Mouse (Mus musculus): ENCODE results near the gene Lmbrd2. TPM values are rescaled to one million over a fixed set of nuclear protein-coding genes. Genes with fewer than 3 reads are reported as not detected.

Lmbrd2 gene
- 2.1 and 2.2 TPM in 2 replicates for polyA plus RNA-seq (2016; fragmentation: Nextera tagmentation; extraction: Ambion mirVana)

DNA sequence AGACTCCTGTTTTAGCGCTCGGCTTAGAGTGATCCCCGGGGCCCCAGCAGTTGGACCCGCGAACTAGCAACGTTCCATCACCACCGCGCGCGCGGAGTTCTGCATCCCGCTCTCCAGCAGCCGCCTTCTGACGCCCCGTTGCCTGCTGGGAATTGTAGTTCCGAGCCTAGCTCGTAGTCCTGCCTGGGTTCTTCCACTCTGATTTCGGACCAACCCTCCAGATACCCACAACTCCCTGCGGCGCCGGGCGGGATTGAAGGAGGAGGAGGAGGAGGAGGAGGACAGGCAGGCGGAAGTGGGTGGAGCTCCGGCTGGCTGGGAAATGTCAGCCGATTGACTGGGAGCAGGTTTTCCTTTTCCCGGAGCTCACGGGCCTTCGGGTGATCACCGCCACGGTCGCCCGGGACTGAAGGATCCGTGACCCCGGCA is at the start of gene Lmbrd2:
Gene Lmbrd2, plus strand, starts transcription at position 299 of the 429 bp plus-strand sequence.
- WGBS, result 0% methylated on average over 34 of the region's 34 CpGs

DNA sequence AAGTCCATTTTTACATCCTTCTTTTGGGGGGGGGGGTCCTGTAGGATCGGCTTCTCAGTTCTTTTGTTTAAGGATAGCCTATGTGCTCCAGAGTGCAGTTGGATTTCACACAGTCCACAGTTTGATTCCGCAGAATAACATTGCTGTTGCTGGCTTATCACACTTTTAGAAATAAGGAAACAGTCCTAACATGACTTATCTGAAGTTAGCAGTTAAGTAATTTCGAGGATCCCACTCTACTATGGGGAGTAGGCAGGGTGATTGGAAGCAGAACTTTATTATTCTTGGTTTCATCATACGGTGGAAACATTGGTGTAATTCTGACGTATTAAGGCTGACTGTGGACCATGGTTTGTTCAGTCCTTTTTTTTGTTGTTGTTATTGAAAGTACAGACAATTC is 49.7 kb upstream of the Lmbrd2 start:
- Histone ChIP-seq H3K4me1 (peaks cover 42% of the 10 kb centered on the region), H3K36me3 (peaks cover 55% of the 10 kb centered on the region), H3K27ac (no peak overlapping the region), H3K9me3 (no peaks in the 10 kb centered on the region), H3K4me3 (no peak overlapping the region), H3K27me3 (ENCODE audit: insufficient read depth, poor library complexity, severe bottlenecking) (no peaks in the 10 kb centered on the region)
- DNase-seq (ENCODE audit: low spot score), result no peak
- 83% methylated on average over 5 of the region's 5 CpGs for WGBS

More for the DNA sequence above, at the start of gene Lmbrd2:
- H3K36me3 ChIP-seq, result peaks cover 31% of the 10 kb centered on the region
- peaks cover 11% of the 10 kb centered on the region for H3K4me1 ChIP-seq
- no peaks in the 10 kb centered on the region for H3K9me3 ChIP-seq
- peak; percentile 99 for DNase-seq (ENCODE audit: low spot score)
- H3K4me3 ChIP-seq, result peak within 1 kb of the TSS; percentile 93
- H3K27ac ChIP-seq, result peak within 1 kb of the TSS; percentile 92
- H3K27me3 ChIP-seq (ENCODE audit: insufficient read depth, poor library complexity, severe bottlenecking), result no peaks in the 10 kb centered on the region

DNA sequence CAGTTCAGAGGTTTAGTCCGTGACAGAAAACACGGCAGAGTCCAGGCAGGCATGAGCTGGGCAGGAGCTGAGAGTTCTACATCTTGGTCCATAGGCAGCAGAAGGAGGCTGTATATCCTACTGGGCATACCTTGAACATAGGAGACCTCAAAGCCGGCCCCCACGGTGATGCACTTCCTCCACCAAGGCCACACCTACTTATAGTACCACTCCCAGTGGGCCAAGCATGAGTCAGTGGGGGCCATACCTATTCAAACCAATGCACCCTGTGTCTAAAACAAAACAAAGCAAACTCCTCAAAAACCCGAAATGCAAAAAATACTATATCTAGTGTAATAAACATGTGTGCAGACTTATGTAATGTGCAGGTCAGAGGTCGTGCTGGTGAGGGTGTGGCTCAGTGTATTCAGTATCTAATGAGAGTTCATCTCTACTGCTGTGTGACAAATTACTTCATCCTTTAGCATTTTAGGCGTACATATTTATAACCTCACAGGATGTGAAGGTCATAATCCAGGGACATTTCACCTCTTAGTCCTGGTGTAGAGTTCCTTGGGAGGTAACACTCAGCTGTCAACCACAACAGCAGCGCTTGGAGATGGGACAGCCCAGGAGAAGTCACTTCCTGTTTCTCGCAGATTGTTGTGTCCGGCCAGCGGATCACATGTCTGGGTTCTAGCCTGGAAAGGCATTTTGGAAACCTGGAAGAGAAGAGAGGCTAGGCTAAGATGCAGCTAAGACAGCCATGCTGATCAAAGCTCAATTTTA is 46.6 kb upstream of the Lmbrd2 start:
- H3K27ac ChIP-seq, result peak overlapping the region; percentile 43; the same call in 1 of the 2 replicates
- peaks cover 60% of the 10 kb centered on the region for H3K36me3 ChIP-seq

DNA sequence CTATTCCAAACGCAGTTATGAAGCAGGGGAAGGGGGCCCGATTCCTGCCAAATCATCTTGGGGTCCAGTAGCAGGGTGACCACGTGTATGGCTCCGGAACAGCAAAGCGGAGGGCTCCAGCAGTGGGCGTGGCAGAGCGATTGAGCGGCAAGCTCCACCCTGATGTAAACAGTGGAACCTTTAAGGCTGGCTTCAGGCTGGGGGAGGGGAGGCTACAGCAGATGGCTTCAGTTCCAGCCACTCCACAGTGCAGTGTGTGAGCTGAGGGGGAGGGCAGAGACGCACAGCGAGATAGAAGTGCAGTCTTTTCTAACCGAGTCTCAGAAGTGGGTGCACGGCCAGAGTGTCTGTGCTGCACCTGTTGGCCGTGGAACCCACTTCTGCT is 46.0 kb upstream of the Lmbrd2 start:
- H3K27me3 ChIP-seq (ENCODE audit: insufficient read depth, poor library complexity, severe bottlenecking), result no peaks in the 10 kb centered on the region
- H3K9me3 ChIP-seq, result no peaks in the 10 kb centered on the region
- H3K27ac ChIP-seq, result peak overlapping the region; percentile 43; the same call in 1 of the 2 replicates
- H3K36me3 ChIP-seq, result peaks cover 64% of the 10 kb centered on the region
- DNase-seq (ENCODE audit: low spot score), result peak; percentile 92
- WGBS, result 13% methylated on average over 13 of the region's 13 CpGs
- H3K4me1 ChIP-seq, result peaks cover 28% of the 10 kb centered on the region
- H3K4me3 ChIP-seq, result peak overlapping the region; percentile 31; the same call in 1 of the 2 replicates

More for the DNA sequence above, 46.6 kb upstream of the Lmbrd2 start:
- 66% methylated on average over 11 of the region's 11 CpGs for WGBS
- no peak for DNase-seq (ENCODE audit: low spot score)
- Histone ChIP-seq H3K4me3 (peak overlapping the region; percentile 31; the same call in 1 of the 2 replicates), H3K27me3 (ENCODE audit: insufficient read depth, poor library complexity, severe bottlenecking) (no peaks in the 10 kb centered on the region), H3K9me3 (no peaks in the 10 kb centered on the region), H3K4me1 (peaks cover 28% of the 10 kb centered on the region)

DNA sequence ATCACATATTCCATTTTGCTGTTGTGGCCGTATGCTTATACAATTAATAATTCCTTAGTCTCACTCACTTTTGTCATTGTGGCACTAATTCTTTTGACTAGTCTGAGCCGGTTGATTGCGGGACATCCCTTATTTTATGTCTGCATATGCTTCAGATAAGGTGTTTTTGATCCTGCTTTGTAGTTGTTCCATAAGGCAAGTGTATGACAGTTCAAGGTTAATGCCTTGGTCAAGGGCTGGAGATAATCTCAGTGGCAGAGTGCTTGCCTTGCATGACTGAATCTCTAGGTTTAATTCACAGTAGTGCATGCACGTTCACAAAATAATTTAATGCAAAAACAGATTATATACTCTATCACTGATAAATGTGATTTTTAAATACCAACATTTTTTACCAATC is 43.5 kb upstream of the Lmbrd2 start:
- WGBS, result 80% methylated on average over 4 of the region's 4 CpGs
- Histone ChIP-seq H3K9me3 (no peaks in the 10 kb centered on the region), H3K27me3 (ENCODE audit: insufficient read depth, poor library complexity, severe bottlenecking) (no peaks in the 10 kb centered on the region), H3K36me3 (peaks cover 70% of the 10 kb centered on the region), H3K4me1 (peaks cover 28% of the 10 kb centered on the region), H3K27ac (no peak overlapping the region), H3K4me3 (no peak overlapping the region)
- DNase-seq (ENCODE audit: low spot score), result no peak

DNA sequence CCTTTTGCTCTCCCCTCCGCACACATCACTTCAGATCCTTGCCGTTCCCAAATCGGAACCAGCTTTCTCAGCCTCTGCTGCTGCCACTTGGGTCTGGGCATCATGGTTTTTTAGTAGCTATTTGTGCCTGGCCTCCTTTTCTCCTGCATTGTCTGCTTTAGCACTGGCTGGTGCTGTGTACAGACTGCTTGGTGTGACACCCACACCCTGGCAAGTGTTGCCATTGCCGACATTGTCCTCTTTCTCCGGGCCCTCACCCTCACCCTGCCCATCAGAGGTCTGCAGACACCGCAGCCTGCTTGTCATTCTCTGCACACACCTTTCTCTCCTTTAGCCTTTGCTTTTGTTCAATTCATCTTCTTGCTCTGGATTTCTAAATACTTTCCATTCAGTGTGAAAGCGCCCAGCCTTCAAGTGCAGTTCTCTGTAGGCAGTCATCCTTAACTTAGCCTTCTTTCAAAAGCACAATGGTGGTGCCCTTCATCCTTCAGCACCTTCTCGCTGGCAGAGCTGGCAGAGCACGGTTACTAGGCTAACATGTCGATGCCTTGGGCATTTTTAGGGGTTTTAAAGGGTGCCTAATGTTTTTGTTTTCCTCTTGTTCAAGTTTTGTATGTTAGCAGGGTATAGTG is 39.8 kb upstream of the Lmbrd2 start:
- DNase-seq (ENCODE audit: low spot score), result no peak
- no peak overlapping the region for H3K27ac ChIP-seq
- no peaks in the 10 kb centered on the region for H3K27me3 ChIP-seq (ENCODE audit: insufficient read depth, poor library complexity, severe bottlenecking)
- no peaks in the 10 kb centered on the region for H3K9me3 ChIP-seq
- peaks cover 85% of the 10 kb centered on the region for H3K36me3 ChIP-seq
- no peak overlapping the region for H3K4me3 ChIP-seq
- WGBS, result 94% methylated on average over 10 of the region's 10 CpGs
- peaks cover 12% of the 10 kb centered on the region for H3K4me1 ChIP-seq

DNA sequence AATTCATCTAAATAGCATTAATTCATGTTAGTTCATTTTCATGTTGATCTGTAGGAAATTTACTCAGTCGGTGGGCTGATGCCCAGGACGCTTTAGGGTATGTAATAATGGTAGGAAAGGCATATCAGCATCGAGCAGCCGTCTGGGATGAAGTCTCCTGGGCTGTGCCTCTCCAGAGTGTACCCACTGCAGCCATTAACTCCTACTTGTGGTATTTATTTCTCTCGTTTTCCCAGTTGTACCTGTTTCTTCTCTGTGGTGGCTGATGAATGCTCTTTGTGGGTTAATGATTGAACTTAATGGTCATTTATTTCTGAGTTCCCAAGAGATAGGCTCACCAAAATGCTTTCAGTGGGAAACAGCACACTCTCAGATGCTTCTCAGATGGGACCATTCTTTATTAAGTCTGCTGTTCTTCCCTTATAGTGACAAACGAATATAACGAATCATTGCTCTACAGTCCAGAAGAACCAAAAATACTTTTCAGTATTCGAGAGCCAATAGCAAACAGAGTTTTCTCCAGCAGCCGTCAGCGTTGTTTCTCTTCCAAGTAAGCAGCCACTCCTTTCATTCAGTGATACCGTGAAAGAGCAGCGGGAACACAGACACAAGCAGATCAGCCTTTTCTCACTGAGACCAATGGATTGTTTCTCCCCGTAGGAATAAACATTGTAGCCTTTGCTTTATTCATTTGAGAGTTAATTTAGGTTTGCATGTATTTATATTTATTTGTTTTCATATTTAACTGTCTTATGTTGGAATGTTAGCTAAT is 33.9 kb upstream of the Lmbrd2 start:
- peaks cover 79% of the 10 kb centered on the region for H3K36me3 ChIP-seq
- DNase-seq (ENCODE audit: low spot score), result no peak
- no peaks in the 10 kb centered on the region for H3K9me3 ChIP-seq
- no peaks in the 10 kb centered on the region for H3K27me3 ChIP-seq (ENCODE audit: insufficient read depth, poor library complexity, severe bottlenecking)
- no peak overlapping the region for H3K27ac ChIP-seq
- H3K4me3 ChIP-seq, result no peak overlapping the region
- 87% methylated on average over 13 of the region's 13 CpGs for WGBS
- no peaks in the 10 kb centered on the region for H3K4me1 ChIP-seq

DNA sequence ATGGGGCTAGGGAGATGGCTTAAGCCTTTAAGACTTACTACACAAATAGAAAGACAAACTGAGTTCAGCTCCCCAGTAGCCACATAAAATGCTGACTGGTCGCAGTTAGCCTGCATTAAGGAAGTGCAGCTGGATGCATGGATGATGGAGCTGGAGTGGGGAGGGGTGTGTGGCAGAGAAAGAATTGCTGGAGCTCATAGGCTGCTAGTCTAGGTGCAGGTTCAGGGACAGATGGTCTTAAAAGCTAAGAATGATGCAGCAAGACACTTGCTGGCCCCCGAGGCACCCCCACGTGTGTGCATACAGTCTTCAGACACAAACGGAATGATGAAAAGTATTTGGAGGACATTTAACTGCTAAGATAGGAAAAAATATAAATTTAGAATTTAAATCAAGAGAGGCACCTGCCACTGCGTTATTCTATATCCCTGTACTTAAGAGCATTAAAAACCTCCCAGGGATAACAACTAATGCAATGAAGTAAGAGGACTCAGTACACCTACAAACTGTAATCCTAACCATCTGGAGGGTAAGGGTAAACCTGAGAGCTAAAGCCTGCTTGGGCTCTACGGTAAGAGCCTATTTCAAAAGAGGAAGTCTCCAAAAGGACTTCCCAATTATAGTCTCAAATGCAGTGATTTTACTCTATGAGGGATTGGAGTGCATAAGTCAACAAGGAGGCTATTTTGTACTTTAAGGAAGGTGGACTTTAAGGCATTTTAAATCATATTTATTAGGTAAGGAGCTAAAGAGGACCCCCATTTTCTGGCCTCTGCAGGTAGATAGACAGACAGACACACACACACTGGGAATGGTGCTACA is 29.6 kb upstream of the Lmbrd2 start:
- no peak for DNase-seq (ENCODE audit: low spot score)
- Histone ChIP-seq H3K36me3 (peaks cover 77% of the 10 kb centered on the region), H3K4me3 (no peak overlapping the region), H3K27me3 (ENCODE audit: insufficient read depth, poor library complexity, severe bottlenecking) (no peaks in the 10 kb centered on the region), H3K4me1 (no peaks in the 10 kb centered on the region), H3K9me3 (no peaks in the 10 kb centered on the region), H3K27ac (no peak overlapping the region)
- 89% methylated on average over 6 of the region's 6 CpGs for whole genome bisulfite sequencing

DNA sequence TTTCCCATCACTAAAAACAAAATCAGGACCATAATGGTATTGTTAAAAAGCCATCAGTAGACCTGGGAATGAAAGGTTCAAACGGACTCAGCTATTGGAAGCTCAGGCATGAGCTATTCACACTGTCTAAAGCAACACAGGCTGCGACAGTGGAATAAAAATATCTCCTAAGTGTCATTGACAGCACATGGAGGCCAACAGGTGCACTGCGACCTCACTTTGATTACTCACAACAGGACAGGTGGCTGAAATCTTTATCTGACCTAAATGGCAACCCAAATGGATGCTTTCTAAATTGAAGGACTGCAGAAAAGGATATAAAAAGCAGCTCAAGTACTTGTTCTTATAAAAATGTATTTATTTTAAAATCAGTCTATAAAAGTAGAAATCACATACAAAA is 28.7 kb upstream of the Lmbrd2 start:
- H3K4me3 ChIP-seq, result no peak overlapping the region
- no peaks in the 10 kb centered on the region for H3K4me1 ChIP-seq
- no peaks in the 10 kb centered on the region for H3K9me3 ChIP-seq
- H3K27me3 ChIP-seq (ENCODE audit: insufficient read depth, poor library complexity, severe bottlenecking), result no peaks in the 10 kb centered on the region
- no peak overlapping the region for H3K27ac ChIP-seq
- WGBS, result 80% methylated on average over 3 of the region's 3 CpGs
- no peak for DNase-seq (ENCODE audit: low spot score)
- H3K36me3 ChIP-seq, result peaks cover 78% of the 10 kb centered on the region

DNA sequence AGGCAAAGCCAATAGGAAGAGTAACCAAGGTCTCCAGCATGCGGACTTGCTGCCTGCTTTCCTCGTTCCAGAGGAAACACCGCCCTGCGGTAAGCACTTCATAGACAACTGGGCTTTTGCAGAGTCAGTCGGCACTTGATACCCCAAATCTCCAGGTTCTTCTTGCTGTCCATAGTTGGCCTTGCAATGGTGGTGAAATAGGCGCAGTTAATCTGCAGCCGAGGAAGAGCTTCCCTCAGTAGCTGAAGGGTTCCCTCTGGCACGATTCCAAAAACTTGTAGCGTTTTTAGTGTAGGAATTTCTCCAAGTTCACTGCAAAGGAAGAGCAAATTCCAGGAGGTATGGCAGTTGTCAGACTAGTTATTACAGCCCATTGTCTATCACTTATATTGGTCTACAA is 26.8 kb upstream of the Lmbrd2 start:
- no peak for DNase-seq (ENCODE audit: low spot score)

DNA sequence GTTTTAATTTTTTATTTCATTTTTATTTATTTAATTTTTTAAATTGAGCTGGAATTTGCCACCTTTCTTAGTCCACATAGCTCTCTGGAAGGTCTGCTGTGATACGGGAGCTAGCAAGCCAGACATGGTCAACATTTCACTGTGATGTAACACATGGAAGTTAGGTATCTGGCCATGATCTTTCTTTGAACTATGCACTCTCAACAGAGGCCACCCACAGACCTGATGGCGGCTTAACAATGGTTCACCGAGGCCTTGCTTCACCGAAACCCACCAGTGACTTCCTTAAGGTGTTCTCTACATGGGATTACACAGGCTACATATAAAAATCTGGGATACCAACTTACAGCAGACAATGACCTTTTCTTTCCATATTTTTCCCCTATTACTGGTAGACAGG is 26.2 kb upstream of the Lmbrd2 start:
- Histone ChIP-seq H3K36me3 (peaks cover 83% of the 10 kb centered on the region), H3K4me1 (no peaks in the 10 kb centered on the region), H3K4me3 (no peak overlapping the region), H3K27me3 (ENCODE audit: insufficient read depth, poor library complexity, severe bottlenecking) (no peaks in the 10 kb centered on the region), H3K9me3 (no peaks in the 10 kb centered on the region), H3K27ac (no peak overlapping the region)
- 80% methylated on average over 4 of the region's 4 CpGs for WGBS
- DNase-seq (ENCODE audit: low spot score), result no peak

More for the DNA sequence above, 26.8 kb upstream of the Lmbrd2 start:
- Histone ChIP-seq H3K4me1 (no peaks in the 10 kb centered on the region), H3K9me3 (no peaks in the 10 kb centered on the region), H3K36me3 (peaks cover 78% of the 10 kb centered on the region), H3K27me3 (ENCODE audit: insufficient read depth, poor library complexity, severe bottlenecking) (no peaks in the 10 kb centered on the region), H3K4me3 (no peak overlapping the region), H3K27ac (no peak overlapping the region)
- WGBS, result 78% methylated on average over 9 of the region's 9 CpGs

DNA sequence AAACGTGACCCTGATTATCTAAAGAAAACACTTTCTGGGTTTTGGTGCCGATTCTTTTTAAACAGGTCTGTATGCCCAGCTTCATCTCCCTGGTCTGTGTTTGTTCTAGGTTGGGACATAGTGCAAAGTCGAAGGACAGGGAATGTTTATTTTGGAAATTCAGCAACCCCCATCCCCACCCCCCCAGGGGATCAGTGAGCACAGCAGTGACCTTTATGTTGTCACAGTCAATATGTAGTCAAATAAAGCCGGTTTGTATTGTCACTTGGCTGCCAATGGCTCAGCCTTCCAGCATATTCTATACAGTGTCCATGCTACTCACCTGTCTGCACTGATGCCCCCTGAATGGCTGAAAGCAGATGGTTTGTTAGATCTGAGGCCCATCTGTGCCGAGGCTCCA is 25.8 kb upstream of the Lmbrd2 start:
- DNase-seq (ENCODE audit: low spot score), result no peak
- no peaks in the 10 kb centered on the region for H3K27me3 ChIP-seq (ENCODE audit: insufficient read depth, poor library complexity, severe bottlenecking)
- H3K9me3 ChIP-seq, result no peaks in the 10 kb centered on the region
- H3K27ac ChIP-seq, result no peak overlapping the region
- WGBS, result 69% methylated on average over 5 of the region's 5 CpGs
- H3K4me3 ChIP-seq, result no peak overlapping the region
- no peaks in the 10 kb centered on the region for H3K4me1 ChIP-seq
- H3K36me3 ChIP-seq, result peaks cover 88% of the 10 kb centered on the region

Measured in heart, embryonic 10.5 days (tissue).